Mouse (Mus musculus): ENCODE data around the gene Dedd2. TPM values are rescaled to one million over a fixed set of nuclear protein-coding genes. Genes with fewer than 3 reads are reported as not detected.

Gene Dedd2
- total and polyA plus RNA-seq, 3 experiments, result 10.6 to 13.9 (median 11.7) TPM

- Histone ChIP-seq H3K9ac (ENCODE audit: insufficient read depth, low read depth) (no peak overlapping the region), H3K79me2 (replicated peaks; ENCODE audit: control insufficient read depth, extremely low read depth, insufficient read depth, poor library complexity, severe bottlenecking) (peaks cover 9% of the 10 kb centered on the region), H3K27me3 (replicated peaks) (no peaks in the 10 kb centered on the region), H3K4me1 (ENCODE audit: control insufficient read depth in 1 of 2, insufficient read depth in 2 of 2) (peaks cover 3 to 37% of the 10 kb centered on the region in 2 experiments; a peak in 3 of 4 replicates), H3K36me3 (replicated peaks in 1 of 2; ENCODE audit: control insufficient read depth in 1 of 2, insufficient read depth in 1 of 2, low read length in 1 of 2) (peaks cover 9 to 29% of the 10 kb centered on the region in 2 experiments), H3K4me2 (ENCODE audit: insufficient read depth, low read depth, poor library complexity, severe bottlenecking) (peak overlapping the region; percentile 76; the same call in 1 of the 2 replicates), H3K27ac (ENCODE audit: insufficient read depth, low read depth) (no peak overlapping the region), H3K4me3 (replicated peaks in 1 of 3; ENCODE audit: low read depth in 2 of 3, low read length in 2 of 3, poor library complexity in 1 of 3) (no peak overlapping the region), H3K9me3 (replicated peaks; ENCODE audit: low read length) (no peaks in the 10 kb centered on the region)
- no peak for DNase-seq (ENCODE audit: extremely low read depth)
- in situ Hi-C loops (cut with MboI; ENCODE audit: low pct_ligation_motif_present, low pct_unique_long_range_greater_than_20kb, low sequenced_read_pairs) (no loop called here), dilution Hi-C loops (cut with MboI; ENCODE audit: extremely low pct_ligation_motif_present, extremely low pct_unique_long_range_greater_than_20kb, low sequenced_read_pairs) (no loop called here)
- TF ChIP-seq ZMIZ1 (IDR thresholded peaks at IDR 0.05; ENCODE audit: low read depth, low read length) (no peak), MAZ (IDR thresholded peaks at IDR 0.05; ENCODE audit: low read depth, low read length) (0 out of 2 replicates have a peak, but pooled peaks have one; percentile 6)
Observed at GRCm38 (mm10) chr7:25217653-25218395, 2.6 kb downstream of the Dedd2 start.

- in situ Hi-C loops (cut with MboI; ENCODE audit: low pct_ligation_motif_present, low pct_unique_long_range_greater_than_20kb, low sequenced_read_pairs), result no loop called here
- H3K4me1 ChIP-seq (ENCODE audit: control insufficient read depth in 1 of 2, insufficient read depth in 2 of 2), result peaks cover 5 to 32% of the 10 kb centered on the region in 2 experiments
Observed at GRCm38 (mm10) chr7:25214172-25214571, 6.2 kb downstream of the Dedd2 start.

GRCm38 (mm10) chr7:25213099-25213498 is 7.3 kb downstream of the Dedd2 start:
- in situ Hi-C loops (cut with MboI; ENCODE audit: low pct_ligation_motif_present, low pct_unique_long_range_greater_than_20kb, low sequenced_read_pairs), result no loop called here
- no peak overlapping the region for H3K4me3 ChIP-seq (replicated peaks in 1 of 3; ENCODE audit: low read depth in 2 of 3, low read length in 2 of 3, poor library complexity in 1 of 3)
- no peak for DNase-seq (ENCODE audit: extremely low read depth)
- H3K9ac ChIP-seq (ENCODE audit: insufficient read depth, low read depth), result no peak overlapping the region
- dilution Hi-C loops (cut with MboI; ENCODE audit: extremely low pct_ligation_motif_present, extremely low pct_unique_long_range_greater_than_20kb, low sequenced_read_pairs), result no loop called here
- H3K9me3 ChIP-seq (replicated peaks; ENCODE audit: low read length), result no peaks in the 10 kb centered on the region
- peaks cover 7 to 36% of the 10 kb centered on the region in 2 experiments for H3K4me1 ChIP-seq (ENCODE audit: control insufficient read depth in 1 of 2, insufficient read depth in 2 of 2)
- H3K36me3 ChIP-seq (replicated peaks in 1 of 2; ENCODE audit: control insufficient read depth in 1 of 2, insufficient read depth in 1 of 2, low read length in 1 of 2), result peaks cover 31 to 59% of the 10 kb centered on the region in 2 experiments
- H3K27me3 ChIP-seq (replicated peaks), result no peaks in the 10 kb centered on the region
- H3K27ac ChIP-seq (ENCODE audit: insufficient read depth, low read depth), result no peak overlapping the region
- no peak for TF ChIP-seq ELF1 (IDR thresholded peaks at IDR 0.05; ENCODE audit: low read depth, low read length)
- no peak for TF ChIP-seq TBP (conservative IDR thresholded peaks at IDR 0.05; ENCODE audit: low read depth, low read length)
- no peaks in the 10 kb centered on the region for H3K79me2 ChIP-seq (replicated peaks; ENCODE audit: control insufficient read depth, extremely low read depth, insufficient read depth, poor library complexity, severe bottlenecking)
- no peak overlapping the region for H3K4me2 ChIP-seq (ENCODE audit: insufficient read depth, low read depth, poor library complexity, severe bottlenecking)

More at GRCm38 (mm10) chr7:25214172-25214571, 6.2 kb downstream of the Dedd2 start:
- Histone ChIP-seq H3K9ac (ENCODE audit: insufficient read depth, low read depth) (no peak overlapping the region), H3K9me3 (replicated peaks; ENCODE audit: low read length) (no peaks in the 10 kb centered on the region), H3K79me2 (replicated peaks; ENCODE audit: control insufficient read depth, extremely low read depth, insufficient read depth, poor library complexity, severe bottlenecking) (no peaks in the 10 kb centered on the region), H3K4me2 (ENCODE audit: insufficient read depth, low read depth, poor library complexity, severe bottlenecking) (no peak overlapping the region), H3K27me3 (replicated peaks) (no peaks in the 10 kb centered on the region), H3K27ac (ENCODE audit: insufficient read depth, low read depth) (no peak overlapping the region), H3K4me3 (replicated peaks in 1 of 3; ENCODE audit: low read depth in 2 of 3, low read length in 2 of 3, poor library complexity in 1 of 3) (no peak overlapping the region), H3K36me3 (replicated peaks in 1 of 2; ENCODE audit: control insufficient read depth in 1 of 2, insufficient read depth in 1 of 2, low read length in 1 of 2) (peaks cover 28 to 53% of the 10 kb centered on the region in 2 experiments)
- no peak for DNase-seq (ENCODE audit: extremely low read depth)
- dilution Hi-C loops (cut with MboI; ENCODE audit: extremely low pct_ligation_motif_present, extremely low pct_unique_long_range_greater_than_20kb, low sequenced_read_pairs), result no loop called here
- TF ChIP-seq USF2 (conservative IDR thresholded peaks at IDR 0.05; ENCODE audit: low read depth, low read length) (no peak), NRF1 (IDR thresholded peaks at IDR 0.05; ENCODE audit: low read depth, low read length) (no peak), MYC (IDR thresholded peaks at IDR 0.05; ENCODE audit: low read depth, low read length) (no peak), ETS1 (conservative IDR thresholded peaks at IDR 0.05; ENCODE audit: low read depth, low read length) (no peak), ZNF384 (IDR thresholded peaks at IDR 0.05; ENCODE audit: low read depth, low read length) (no peak), GABPA (IDR thresholded peaks at IDR 0.05; ENCODE audit: insufficient replicate concordance, low read depth, low read length) (no peak), RAD21 (IDR thresholded peaks at IDR 0.05; ENCODE audit: low read depth, low read length) (no peak), ZMIZ1 (IDR thresholded peaks at IDR 0.05; ENCODE audit: low read depth, low read length) (no peak), TCF12 (IDR thresholded peaks at IDR 0.05; ENCODE audit: low read depth, low read length) (no peak)
